Mouse (Mus musculus): ENCODE measurements around the gene Fabp1. TPM values are rescaled to one million over a fixed set of nuclear protein-coding genes. Genes with fewer than 3 reads are reported as not detected.

The Fabp1 gene
- polyA plus RNA-seq (2016; fragmentation: Nextera tagmentation; extraction: Ambion mirVana) = not detected in 2 replicates

GRCm38 (mm10) chr6:71199612-71200011 is at the start of gene Fabp1:
Gene Fabp1, plus strand, starts transcription at chr6:71199827.
- H3K9ac ChIP-seq = no peak within 1 kb of the TSS
- H3K4me1 ChIP-seq = no peaks in the 10 kb centered on the region; the same call in 1 of the 2 replicates
- WGBS = 87% methylated on average over 4 of the region's 4 CpGs
- no peak within 1 kb of the TSS for H3K4me3 ChIP-seq (replicated peaks)
- ATAC-seq (ENCODE audit: low FRiP score) = no peak
- H3K9me3 ChIP-seq = no peaks in the 10 kb centered on the region
- no peaks in the 10 kb centered on the region for H3K27me3 ChIP-seq
- no peak within 1 kb of the TSS for H3K27ac ChIP-seq
- H3K4me2 ChIP-seq = no peak within 1 kb of the TSS
- no peaks in the 10 kb centered on the region for H3K36me3 ChIP-seq (replicated peaks)

- WGBS = 25% methylated on average over 10 of the region's 10 CpGs
- H3K9me3 ChIP-seq = no peaks in the 10 kb centered on the region
- no peak for ATAC-seq (ENCODE audit: low FRiP score)
- no peak overlapping the region for H3K9ac ChIP-seq
- H3K27ac ChIP-seq = no peak overlapping the region
- no peaks in the 10 kb centered on the region for H3K36me3 ChIP-seq (replicated peaks)
- H3K4me3 ChIP-seq (replicated peaks) = no peak overlapping the region
- H3K27me3 ChIP-seq = no peaks in the 10 kb centered on the region
- H3K4me1 ChIP-seq = no peaks in the 10 kb centered on the region
- no peak overlapping the region for H3K4me2 ChIP-seq
Measured at GRCm38 (mm10) chr6:71151098-71151497, 48.5 kb upstream of the Fabp1 start.

GRCm38 (mm10) chr6:71153486-71153885 is 46.1 kb upstream of the Fabp1 start:
- H3K4me3 ChIP-seq (replicated peaks) = no peak overlapping the region
- no peak overlapping the region for H3K27ac ChIP-seq
- no peak overlapping the region for H3K9ac ChIP-seq
- 0 out of 2 replicates have a peak, but pooled peaks cover 2% of the 10 kb centered on the region for H3K9me3 ChIP-seq
- no peak for ATAC-seq (ENCODE audit: low FRiP score)
- H3K4me1 ChIP-seq = no peaks in the 10 kb centered on the region
- H3K36me3 ChIP-seq (replicated peaks) = no peaks in the 10 kb centered on the region
- WGBS = 93% methylated on average over 4 of the region's 4 CpGs
- H3K27me3 ChIP-seq = no peaks in the 10 kb centered on the region
- no peak overlapping the region for H3K4me2 ChIP-seq

- H3K36me3 ChIP-seq (replicated peaks) = no peaks in the 10 kb centered on the region
- no peaks in the 10 kb centered on the region for H3K4me1 ChIP-seq
- 0 out of 2 replicates have a peak, but pooled peaks cover 3% of the 10 kb centered on the region for H3K9me3 ChIP-seq
- no peaks in the 10 kb centered on the region for H3K27me3 ChIP-seq
- H3K4me2 ChIP-seq = no peak overlapping the region
- H3K4me3 ChIP-seq (replicated peaks) = no peak overlapping the region
- no peak for ATAC-seq (ENCODE audit: low FRiP score)
- WGBS = 87% methylated on average over 6 of the region's 6 CpGs
- H3K27ac ChIP-seq = no peak overlapping the region
- H3K9ac ChIP-seq = no peak overlapping the region
Measured at GRCm38 (mm10) chr6:71154861-71155260, 44.8 kb upstream of the Fabp1 start.

GRCm38 (mm10) chr6:71156674-71157326 is 42.8 kb upstream of the Fabp1 start:
- 76% methylated on average over 5 of the region's 5 CpGs for WGBS
- Histone ChIP-seq H3K4me1 (no peaks in the 10 kb centered on the region), H3K9ac (no peak overlapping the region), H3K27me3 (no peaks in the 10 kb centered on the region), H3K27ac (no peak overlapping the region), H3K4me2 (no peak overlapping the region), H3K4me3 (replicated peaks) (no peak overlapping the region), H3K36me3 (replicated peaks) (no peaks in the 10 kb centered on the region), H3K9me3 (0 out of 2 replicates have a peak, but pooled peaks cover 3% of the 10 kb centered on the region)
- no peak for ATAC-seq (ENCODE audit: low FRiP score)

GRCm38 (mm10) chr6:71161290-71161689 is 38.3 kb upstream of the Fabp1 start:
- ATAC-seq (ENCODE audit: low FRiP score) = no peak
- Histone ChIP-seq H3K27me3 (no peaks in the 10 kb centered on the region), H3K4me1 (no peaks in the 10 kb centered on the region), H3K9ac (no peak overlapping the region), H3K36me3 (replicated peaks) (no peaks in the 10 kb centered on the region), H3K9me3 (0 out of 2 replicates have a peak, but pooled peaks cover 3% of the 10 kb centered on the region), H3K4me2 (no peak overlapping the region), H3K4me3 (replicated peaks) (no peak overlapping the region), H3K27ac (no peak overlapping the region)
- WGBS = 74% methylated on average over 7 of the region's 7 CpGs

GRCm38 (mm10) chr6:71162269-71162668 is 37.4 kb upstream of the Fabp1 start:
- Histone ChIP-seq H3K27ac (no peak overlapping the region), H3K4me1 (no peaks in the 10 kb centered on the region), H3K36me3 (replicated peaks) (no peaks in the 10 kb centered on the region), H3K4me3 (replicated peaks) (no peak overlapping the region), H3K9me3 (0 out of 2 replicates have a peak, but pooled peaks cover 3% of the 10 kb centered on the region), H3K4me2 (no peak overlapping the region), H3K9ac (no peak overlapping the region), H3K27me3 (no peaks in the 10 kb centered on the region)
- no peak for ATAC-seq (ENCODE audit: low FRiP score)
- 75% methylated on average over 4 of the region's 4 CpGs for WGBS

- H3K27me3 ChIP-seq = no peaks in the 10 kb centered on the region
- ATAC-seq (ENCODE audit: low FRiP score) = no peak
- H3K4me3 ChIP-seq (replicated peaks) = no peak overlapping the region
Measured at GRCm38 (mm10) chr6:71164394-71164793, 35.2 kb upstream of the Fabp1 start.

GRCm38 (mm10) chr6:71166551-71167169 is 33.0 kb upstream of the Fabp1 start:
- H3K4me1 ChIP-seq = no peaks in the 10 kb centered on the region
- H3K27ac ChIP-seq = no peak overlapping the region
- 56% methylated on average over 6 of the region's 6 CpGs for WGBS
- H3K4me2 ChIP-seq = no peak overlapping the region
- no peaks in the 10 kb centered on the region for H3K36me3 ChIP-seq (replicated peaks)
- H3K27me3 ChIP-seq = no peaks in the 10 kb centered on the region
- H3K9me3 ChIP-seq = no peaks in the 10 kb centered on the region
- H3K4me3 ChIP-seq (replicated peaks) = no peak overlapping the region
- no peak for ATAC-seq (ENCODE audit: low FRiP score)
- no peak overlapping the region for H3K9ac ChIP-seq

More at GRCm38 (mm10) chr6:71164394-71164793, 35.2 kb upstream of the Fabp1 start:
- 24% methylated on average over 6 of the region's 6 CpGs for WGBS
- Histone ChIP-seq H3K9me3 (no peaks in the 10 kb centered on the region), H3K27ac (no peak overlapping the region), H3K4me2 (no peak overlapping the region), H3K9ac (no peak overlapping the region), H3K4me1 (no peaks in the 10 kb centered on the region), H3K36me3 (replicated peaks) (no peaks in the 10 kb centered on the region)

GRCm38 (mm10) chr6:71172812-71173580 is 26.6 kb upstream of the Fabp1 start:
- no peak overlapping the region for H3K4me2 ChIP-seq
- WGBS = 89% methylated on average over 10 of the region's 10 CpGs
- H3K27me3 ChIP-seq = no peaks in the 10 kb centered on the region
- H3K4me3 ChIP-seq (replicated peaks) = no peak overlapping the region
- no peaks in the 10 kb centered on the region for H3K36me3 ChIP-seq (replicated peaks)
- ATAC-seq (ENCODE audit: low FRiP score) = no peak
- no peak overlapping the region for H3K9ac ChIP-seq
- H3K27ac ChIP-seq = no peak overlapping the region
- no peaks in the 10 kb centered on the region for H3K4me1 ChIP-seq
- no peaks in the 10 kb centered on the region for H3K9me3 ChIP-seq

- no peak for ATAC-seq (ENCODE audit: low FRiP score)
- Histone ChIP-seq H3K9me3 (no peaks in the 10 kb centered on the region), H3K4me2 (no peak overlapping the region), H3K4me3 (replicated peaks) (no peak overlapping the region), H3K27ac (no peak overlapping the region), H3K4me1 (no peaks in the 10 kb centered on the region), H3K9ac (no peak overlapping the region), H3K36me3 (replicated peaks) (no peaks in the 10 kb centered on the region), H3K27me3 (no peaks in the 10 kb centered on the region)
- WGBS = 88% methylated on average over 1 of the region's 1 CpGs
Measured at GRCm38 (mm10) chr6:71180596-71180995, 19.0 kb upstream of the Fabp1 start.

- ATAC-seq (ENCODE audit: low FRiP score) = no peak
- WGBS = 88% methylated on average over 7 of the region's 7 CpGs
Measured at GRCm38 (mm10) chr6:71184941-71185604, 14.6 kb upstream of the Fabp1 start.

More at GRCm38 (mm10) chr6:71184941-71185604, 14.6 kb upstream of the Fabp1 start:
- H3K4me2 ChIP-seq = no peak overlapping the region
- H3K4me3 ChIP-seq (replicated peaks) = no peak overlapping the region
- no peak overlapping the region for H3K27ac ChIP-seq
- no peaks in the 10 kb centered on the region for H3K4me1 ChIP-seq
- H3K9me3 ChIP-seq = no peaks in the 10 kb centered on the region
- H3K36me3 ChIP-seq (replicated peaks) = no peaks in the 10 kb centered on the region
- H3K9ac ChIP-seq = no peak overlapping the region
- no peaks in the 10 kb centered on the region for H3K27me3 ChIP-seq
